Mouse (Mus musculus) intestine, postnatal 0 days (tissue): ENCODE results near the gene Agtr2. TPM values are rescaled to one million over a fixed set of nuclear protein-coding genes. Genes with fewer than 3 reads are reported as not detected.
"Not testable (repeated sequence)": the region's sequence is repeated elsewhere in the genome, so short reads cannot be mapped to it uniquely, and the experiment has no call there.

Experiments
- ATAC-seq: fragments of 200-750 bp; cut with Nextera tagmentation; 2 replicates; pipeline ENCODE4 v1.8.0; 2017; ENCODE audit warnings: mild to moderate bottlenecking, moderate TSS enrichment, moderate library complexity
- H3K27ac ChIP-seq: fragments of 300-500 bp; sonication (generic); 2 replicates; pipeline ENCODE4 v1.5.1; 2014; ENCODE audit warnings: mild to moderate bottlenecking, low read depth, low read length, moderate library complexity
- H3K27me3 ChIP-seq: fragments of 300-500 bp; sonication (generic); replicated peaks from 2 replicates; pipeline ENCODE4 v1.6.1; 2014; ENCODE audit warnings: low read length, mixed read lengths; ENCODE audit not compliant: control insufficient read depth, insufficient read depth
- H3K36me3 ChIP-seq: fragments of 300-500 bp; sonication (generic); 2 replicates; pipeline ENCODE4 v1.6.1; 2014; ENCODE audit warnings: mild to moderate bottlenecking, moderate library complexity; ENCODE audit not compliant: control insufficient read depth, insufficient read depth
- H3K4me1 ChIP-seq: fragments of 300-500 bp; sonication (generic); replicated peaks from 2 replicates; pipeline ENCODE4 v1.6.1; 2014; ENCODE audit warnings: antibody characterized with exemption, low read length, mixed read lengths; ENCODE audit not compliant: control insufficient read depth, insufficient read depth
- H3K4me2 ChIP-seq: fragments of 300-500 bp; sonication (generic); replicated peaks from 2 replicates; pipeline ENCODE4 v1.6.1; 2014; ENCODE audit warnings: low read depth, mild to moderate bottlenecking, moderate library complexity
- H3K4me3 ChIP-seq: fragments of 300-500 bp; sonication (generic); 2 replicates; pipeline ENCODE4 v1.5.1; 2014; ENCODE audit warnings: low read depth, low read length
- H3K9ac ChIP-seq: fragments of 300-500 bp; sonication (generic); 2 replicates; pipeline ENCODE4 v1.6.1; 2014; ENCODE audit warnings: mild to moderate bottlenecking, low read depth, low read length
- H3K9me3 ChIP-seq: fragments of 300-500 bp; sonication (generic); 2 replicates; pipeline ENCODE4 v1.6.1; 2016; ENCODE audit warnings: mixed run types; ENCODE audit not compliant: control insufficient read depth
- CTCF ChIP-seq: sonication (generic); IDR thresholded peaks from 2 replicates; pipeline ENCODE4 v1.5.1; 2016; ENCODE audit warnings: low read depth, mild to moderate bottlenecking, control low read depth, antibody characterized with exemption, moderate library complexity
- WGBS: fragments of 180-500 bp; shearing (Covaris S2); extraction: QIAGEN DNeasy Blood & Tissue Kit; methylation state at CpG from one replicate; pipeline ENCODE4 v1.1.7; 2014; 5-methylcytosine and 5-hydroxymethylcytosine counted together
- polyA plus RNA-seq: library from polyadenylated mRNA; unstranded; fragments of >200 nt; fragmentation: Nextera tagmentation; extraction: Ambion mirVana; gene quantifications from 2 replicates; pipeline ENCODE4 v1.2.1, GENCODE M21; 2015

Agtr2 gene
- polyA plus RNA-seq: 4.1 and 5.9 TPM in 2 replicates

DNA sequence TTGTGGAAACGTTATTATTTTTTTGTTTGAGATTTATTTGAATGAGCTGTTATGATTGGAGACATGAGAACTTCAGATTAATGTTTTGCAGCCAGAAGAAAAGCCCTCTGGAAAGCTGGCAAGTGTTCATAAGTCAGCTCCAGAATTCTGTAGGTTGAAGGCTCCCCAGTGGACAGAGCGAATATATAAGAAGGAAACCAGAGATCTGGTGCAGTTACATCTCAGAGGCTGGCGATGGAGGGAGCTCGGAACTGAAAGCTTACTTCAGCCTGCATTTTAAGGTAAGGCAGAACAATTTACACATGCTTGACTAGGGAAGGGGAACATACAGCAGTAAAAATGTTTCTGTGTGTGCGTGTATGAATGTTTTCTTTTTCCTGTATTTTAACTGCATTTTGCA, at the start of gene Agtr2:
Gene Agtr2, plus strand, starts transcription at position 131 of the 400 bp plus-strand sequence.
- Histone ChIP-seq H3K4me3 (no peak within 1 kb of the TSS), H3K4me2 (no peak within 1 kb of the TSS), H3K4me1 (no peaks in the 10 kb centered on the region), H3K36me3 (no peaks in the 10 kb centered on the region), H3K9me3 (no peaks in the 10 kb centered on the region), H3K27ac (no peak within 1 kb of the TSS), H3K27me3 (no peaks in the 10 kb centered on the region), H3K9ac (no peak within 1 kb of the TSS)
- TF ChIP-seq CTCF: no peak
- no peak for ATAC-seq
- 61% methylated on average over 5 of the region's 5 CpGs for WGBS

DNA sequence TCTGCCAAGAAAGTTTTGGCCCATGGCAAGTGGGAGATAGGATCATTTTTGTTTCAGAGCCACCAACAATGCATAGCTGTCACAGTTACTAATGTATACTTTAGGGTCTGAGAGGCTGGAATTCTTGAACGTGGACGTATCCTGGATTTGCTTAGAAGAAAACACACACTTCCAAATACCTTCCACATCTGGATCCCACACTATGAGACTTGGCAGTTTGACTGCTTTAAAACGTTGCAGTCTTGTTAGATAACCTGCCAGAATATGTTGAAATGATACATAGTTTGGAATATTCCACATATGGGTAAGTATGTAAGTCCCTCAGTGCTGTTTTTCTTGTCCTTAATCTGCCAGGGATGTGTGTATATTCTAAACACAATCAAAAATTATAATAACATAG, 31.8 kb upstream of the Agtr2 start:
- H3K9me3 ChIP-seq: no peaks in the 10 kb centered on the region
- no peak for TF ChIP-seq CTCF
- H3K27me3 ChIP-seq: no peaks in the 10 kb centered on the region
- no peak overlapping the region for H3K4me2 ChIP-seq
- H3K9ac ChIP-seq: no peak overlapping the region
- H3K27ac ChIP-seq: no peak overlapping the region
- ATAC-seq: no peak
- H3K36me3 ChIP-seq: no peaks in the 10 kb centered on the region
- no peak overlapping the region for H3K4me3 ChIP-seq
- WGBS: 44% methylated on average over 3 of the region's 3 CpGs
- no peaks in the 10 kb centered on the region for H3K4me1 ChIP-seq

DNA sequence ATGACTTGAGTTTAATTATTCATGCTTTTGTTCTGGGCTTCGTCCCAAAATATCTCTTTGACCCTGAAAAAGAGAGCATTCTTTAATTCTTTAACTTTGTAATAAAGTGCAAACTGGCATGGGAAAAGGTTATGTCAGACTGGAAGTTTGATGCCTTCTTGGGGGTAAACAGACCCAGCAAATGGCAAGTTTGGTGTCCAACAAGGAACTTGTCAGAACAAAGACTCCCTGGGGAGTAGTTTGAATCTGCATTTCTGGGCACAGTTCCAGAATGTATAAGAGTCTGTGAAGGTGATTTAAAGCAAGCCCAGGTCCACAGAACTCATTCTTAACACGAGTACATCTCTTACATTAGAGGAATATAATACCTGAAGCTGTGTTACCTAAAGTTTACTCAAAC, 3.8 kb downstream of the Agtr2 start:
- ATAC-seq: no peak
- TF ChIP-seq CTCF: no peak
- no peaks in the 10 kb centered on the region for H3K4me1 ChIP-seq
- no peaks in the 10 kb centered on the region for H3K36me3 ChIP-seq
- H3K27me3 ChIP-seq: no peaks in the 10 kb centered on the region
- WGBS: 54% methylated on average over 2 of the region's 2 CpGs
- H3K27ac ChIP-seq: no peak overlapping the region
- no peaks in the 10 kb centered on the region for H3K9me3 ChIP-seq
- no peak overlapping the region for H3K4me2 ChIP-seq
- no peak overlapping the region for H3K4me3 ChIP-seq
- no peak overlapping the region for H3K9ac ChIP-seq

DNA sequence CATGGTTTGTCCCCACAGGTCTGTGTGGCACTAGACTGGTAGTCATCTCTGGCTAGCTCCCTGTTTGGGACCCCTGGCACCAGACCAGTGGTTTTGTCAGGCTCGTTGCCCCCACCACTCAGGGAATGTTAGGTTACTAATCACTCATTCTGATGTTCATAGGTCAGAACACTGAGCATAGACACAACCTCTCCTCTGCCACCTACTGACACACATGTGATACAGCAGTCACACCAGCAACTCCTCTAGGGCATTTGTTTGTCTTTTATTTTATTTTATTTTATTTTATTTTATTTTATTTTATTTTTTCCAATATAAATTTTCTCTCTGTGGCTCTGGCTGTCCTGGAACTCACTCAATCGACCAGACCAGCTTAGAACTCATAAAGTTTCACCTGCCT, 15.9 kb downstream of the Agtr2 start:
- WGBS: 18% methylated on average over 2 of the region's 2 CpGs
- no peak for ATAC-seq

DNA sequence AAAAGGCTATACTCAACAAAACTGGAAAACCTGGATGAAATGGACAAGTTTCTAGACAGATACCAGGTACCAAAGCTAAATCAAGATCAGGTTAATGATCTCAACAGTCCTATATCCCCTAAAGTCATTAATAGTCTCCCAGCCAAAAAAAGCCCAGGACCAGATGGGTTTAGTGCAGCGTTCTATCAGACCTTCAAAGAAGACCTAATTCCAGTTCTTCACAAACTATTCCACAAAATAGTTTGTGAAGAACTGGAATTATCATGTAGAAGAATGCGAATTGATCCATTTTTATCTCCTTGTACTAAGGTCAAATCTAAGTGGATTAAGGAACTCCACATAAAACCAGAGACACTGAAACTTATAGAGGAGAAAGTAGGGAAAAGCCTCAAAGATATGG, 23.0 kb downstream of the Agtr2 start:
- 69% methylated on average over 2 of the region's 2 CpGs for WGBS
- not testable (repeated sequence) for ATAC-seq, H3K4me3 ChIP-seq, H3K27ac ChIP-seq, H3K9ac ChIP-seq, H3K9me3 ChIP-seq, H3K4me2 ChIP-seq, H3K36me3 ChIP-seq, H3K4me1 ChIP-seq, H3K27me3 ChIP-seq

More for the DNA sequence above, 15.9 kb downstream of the Agtr2 start:
- no peaks in the 10 kb centered on the region for H3K4me1 ChIP-seq
- TF ChIP-seq CTCF: peak; percentile 56
- H3K27me3 ChIP-seq: no peaks in the 10 kb centered on the region
- no peak overlapping the region for H3K4me2 ChIP-seq
- no peaks in the 10 kb centered on the region for H3K9me3 ChIP-seq
- H3K9ac ChIP-seq: no peak overlapping the region
- no peak overlapping the region for H3K4me3 ChIP-seq
- H3K36me3 ChIP-seq: no peaks in the 10 kb centered on the region
- no peak overlapping the region for H3K27ac ChIP-seq

DNA sequence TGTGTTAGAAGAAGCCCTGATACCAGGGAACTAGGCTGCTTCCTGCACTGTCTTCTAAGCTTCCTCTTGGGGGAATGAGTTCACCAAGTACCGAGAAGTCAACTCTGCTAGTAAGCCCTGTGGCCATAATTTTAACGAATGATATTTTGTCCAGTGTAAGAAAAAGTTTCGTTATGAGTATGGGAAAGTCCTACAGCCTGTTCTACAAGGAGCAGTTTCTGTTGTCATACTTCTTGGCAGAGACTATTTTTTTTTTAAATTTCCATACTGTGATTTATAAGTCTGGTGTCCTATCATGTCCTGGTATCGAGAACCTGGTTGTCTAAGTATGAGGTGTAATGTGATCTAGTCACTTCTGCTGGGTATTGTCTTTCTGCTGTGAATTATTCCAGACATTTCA, 38.2 kb downstream of the Agtr2 start:
- Histone ChIP-seq H3K4me1 (no peaks in the 10 kb centered on the region), H3K4me3 (no peak overlapping the region), H3K9me3 (no peaks in the 10 kb centered on the region), H3K36me3 (no peaks in the 10 kb centered on the region), H3K9ac (no peak overlapping the region), H3K4me2 (no peak overlapping the region), H3K27me3 (no peaks in the 10 kb centered on the region), H3K27ac (no peak overlapping the region)
- TF ChIP-seq CTCF: no peak
- no peak for ATAC-seq
- WGBS: 71% methylated on average over 4 of the region's 4 CpGs

Other genes with a start within 250 kb of the Agtr2 start
- 5.0 and 18.2 TPM in 2 replicates for gene Slc6a14, start 230.4 kb downstream of the Agtr2 start, polyA plus RNA-seq